ENCODE assay signal across 30 mouse cellular contexts in the genomic region with DNA sequence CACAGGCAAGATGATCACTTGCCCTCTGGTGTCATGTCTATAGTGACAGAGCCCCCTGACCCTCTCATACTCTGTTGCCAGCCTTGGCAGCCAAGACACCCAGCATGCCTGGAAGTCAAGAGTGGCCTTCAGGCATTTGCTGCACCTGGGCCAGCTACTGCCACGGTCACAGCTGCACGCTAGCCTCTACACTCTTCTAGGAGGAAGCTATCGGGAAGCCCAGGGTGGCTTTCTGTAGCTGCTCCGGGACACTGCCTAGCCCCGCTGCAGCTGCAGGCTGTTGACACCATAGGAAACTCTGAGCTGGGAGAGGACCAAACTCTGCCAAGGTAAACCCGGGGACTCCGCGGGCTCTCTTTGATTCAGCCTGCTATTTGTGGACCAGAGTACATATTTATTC. TPM values are rescaled to one million over a fixed set of nuclear protein-coding genes. Genes with fewer than 3 reads are reported as not detected.
DNase-seq lines count a peak whose midpoint lies in the region; ATAC-seq and TF ChIP-seq lines count a peak whose summit lies in the region.
"Had no signal": no experiment of that assay in that cellular context is flagged by ENCODE, and none has a peak within 500 bp of the region (broad histone marks: within the 10 kb centered on the region; RNA-seq: fewer than 3 reads in every experiment).

No protein-coding gene starts in this region.

- DNase-seq in hindbrain, embryonic 14.5 days (ENCODE audit: low spot score), result no peak
- peak; percentile 53 for DNase-seq in liver, adult 2 months (ENCODE audit: extremely low read depth, low read depth, low spot score)
- DNase-seq in liver, embryonic 11.5 days (ENCODE audit: low spot score), result no peak
- peak; percentile 49 for DNase-seq in CH12.LX (ENCODE audit: extremely low read depth)
- no peak for DNase-seq in spleen, adult 12 weeks (ENCODE audit: low spot score)
- DNase-seq: adrenal gland, adult 2 months; adrenal gland, postnatal 14 days; B cell, adult 2 months; cerebellum, adult 11 months; cerebellum, adult 2 months; cerebellum, adult 9-11 months; cerebellum, postnatal 25 days; gastrocnemius, postnatal 25 days; heart, adult 18-20 months had no signal

- H3K36me3 ChIP-seq in hindbrain, embryonic 15.5 days, result no peaks in the 10 kb centered on the region
- H3K36me3 ChIP-seq in hindbrain, embryonic 14.5 days (replicated peaks; ENCODE audit: control insufficient read depth, insufficient read depth), result no peaks in the 10 kb centered on the region
- 0 out of 2 replicates have a peak, but pooled peaks cover 2% of the 10 kb centered on the region for H3K36me3 ChIP-seq in liver, adult 2 months (ENCODE audit: control insufficient read depth, insufficient read depth, low read length)
- no peaks in the 10 kb centered on the region for H3K36me3 ChIP-seq in liver, embryonic 11.5 days (ENCODE audit: control insufficient read depth, insufficient read depth, low read length)
- peaks cover 12 to 17% of the 10 kb centered on the region in 2 experiments for H3K36me3 ChIP-seq in CH12.LX (replicated peaks in 1 of 2; ENCODE audit: control insufficient read depth in 1 of 2, insufficient read depth in 1 of 2, low read length in 1 of 2)
- H3K36me3 ChIP-seq: embryonic facial prominence, embryonic 12.5 days; embryonic facial prominence, embryonic 15.5 days; forebrain, embryonic 12.5 days; forebrain, embryonic 15.5 days; heart, embryonic 12.5 days; heart, embryonic 15.5 days; hindbrain, embryonic 12.5 days had no signal

- peak; percentile 57 for TF ChIP-seq EP300 in CH12.LX (IDR thresholded peaks at IDR 0.05; ENCODE audit: low read length)

- dilution Hi-C loops in CH12.LX (cut with MboI; ENCODE audit: extremely low pct_ligation_motif_present, extremely low pct_unique_long_range_greater_than_20kb, low sequenced_read_pairs), result no loop called here

- no peaks in the 10 kb centered on the region for H3K79me2 ChIP-seq in liver, adult 2 months (ENCODE audit: control insufficient read depth, insufficient read depth, low read length)
- peaks cover 9% of the 10 kb centered on the region for H3K79me2 ChIP-seq in CH12.LX (replicated peaks; ENCODE audit: control insufficient read depth, extremely low read depth, insufficient read depth, poor library complexity, severe bottlenecking)

- TF ChIP-seq RAD21 in CH12.LX (IDR thresholded peaks at IDR 0.05; ENCODE audit: low read depth, low read length), result no peak

- no peak overlapping the region for H3K4me2 ChIP-seq in hindbrain, embryonic 15.5 days
- no peak overlapping the region for H3K4me2 ChIP-seq in hindbrain, embryonic 14.5 days (replicated peaks)
- H3K4me2 ChIP-seq in liver, embryonic 11.5 days, result no peak overlapping the region
- H3K4me2 ChIP-seq in CH12.LX (ENCODE audit: insufficient read depth, low read depth, poor library complexity, severe bottlenecking), result peak overlapping the region; percentile 45
- H3K4me2 ChIP-seq: embryonic facial prominence, embryonic 12.5 days; embryonic facial prominence, embryonic 15.5 days; forebrain, embryonic 12.5 days; forebrain, embryonic 15.5 days; heart, embryonic 12.5 days; heart, embryonic 15.5 days; hindbrain, embryonic 12.5 days had no signal

- H3K27me3 ChIP-seq in hindbrain, embryonic 15.5 days, result no peaks in the 10 kb centered on the region; the same call in 1 of the 2 replicates
- H3K27me3 ChIP-seq in hindbrain, embryonic 14.5 days (ENCODE audit: control insufficient read depth, insufficient read depth, low read length), result no peaks in the 10 kb centered on the region; the same call in 1 of the 2 replicates
- H3K27me3 ChIP-seq in liver, adult 2 months (ENCODE audit: control insufficient read depth, insufficient read depth, low read length), result no peaks in the 10 kb centered on the region
- no peaks in the 10 kb centered on the region; the same call in 1 of the 2 replicates for H3K27me3 ChIP-seq in liver, embryonic 11.5 days (replicated peaks; ENCODE audit: control insufficient read depth, insufficient read depth, low read length)
- H3K27me3 ChIP-seq in CH12.LX (replicated peaks), result no peaks in the 10 kb centered on the region
- H3K27me3 ChIP-seq: embryonic facial prominence, embryonic 12.5 days; forebrain, embryonic 15.5 days had no signal

- no peak for ATAC-seq in hindbrain, embryonic 15.5 days (ENCODE audit: low FRiP score, low read depth)
- no peak for ATAC-seq in hindbrain, embryonic 14.5 days (ENCODE audit: low FRiP score)
- no peak for ATAC-seq in liver, embryonic 11.5 days (replicated peaks; ENCODE audit: low FRiP score)
- ATAC-seq: forebrain, embryonic 15.5 days; hindbrain, postnatal 0 days; inflammation-experienced regulatory T-cells, adult 6 months had no signal

- no peak for TF ChIP-seq CTCF in liver, adult 2 months (IDR thresholded peaks at IDR 0.05; ENCODE audit: low read depth, low read length)
- no peak; a peak in 1 of 4 replicates for TF ChIP-seq CTCF in CH12.LX (conservative IDR thresholded peaks at IDR 0.05 in 1 of 2, IDR thresholded peaks at IDR 0.05 in 1 of 2; ENCODE audit: low read depth in 2 of 2, low read length in 2 of 2)

- H3K9me3 ChIP-seq in hindbrain, embryonic 15.5 days, result no peaks in the 10 kb centered on the region
- H3K9me3 ChIP-seq in hindbrain, embryonic 14.5 days (ENCODE audit: control insufficient read depth, low read length), result no peaks in the 10 kb centered on the region
- no peaks in the 10 kb centered on the region for H3K9me3 ChIP-seq in liver, embryonic 11.5 days (ENCODE audit: control insufficient read depth, low read length)
- H3K9me3 ChIP-seq in CH12.LX (replicated peaks; ENCODE audit: low read length), result peaks cover 9% of the 10 kb centered on the region
- H3K9me3 ChIP-seq: embryonic facial prominence, embryonic 12.5 days; embryonic facial prominence, embryonic 15.5 days; forebrain, embryonic 12.5 days; forebrain, embryonic 15.5 days; heart, embryonic 12.5 days; heart, embryonic 15.5 days; hindbrain, embryonic 12.5 days had no signal

- H3K4me1 ChIP-seq in hindbrain, embryonic 15.5 days (replicated peaks), result no peaks in the 10 kb centered on the region
- no peaks in the 10 kb centered on the region; the same call in 1 of the 2 replicates for H3K4me1 ChIP-seq in hindbrain, embryonic 14.5 days (replicated peaks; ENCODE audit: control insufficient read depth, insufficient read depth, low read length)
- H3K4me1 ChIP-seq in liver, adult 2 months (ENCODE audit: control insufficient read depth, insufficient read depth, low read length), result no peaks in the 10 kb centered on the region
- H3K4me1 ChIP-seq in liver, embryonic 11.5 days (replicated peaks; ENCODE audit: control insufficient read depth, insufficient read depth, low read length), result peaks cover 15% of the 10 kb centered on the region
- peaks cover 38 to 61% of the 10 kb centered on the region in 2 experiments for H3K4me1 ChIP-seq in CH12.LX (ENCODE audit: control insufficient read depth in 1 of 2, insufficient read depth in 2 of 2)
- H3K4me1 ChIP-seq: forebrain, embryonic 15.5 days; hindbrain, embryonic 12.5 days had no signal

- no peak overlapping the region for H3K9ac ChIP-seq in hindbrain, embryonic 15.5 days
- H3K9ac ChIP-seq in hindbrain, embryonic 14.5 days, result no peak overlapping the region
- H3K9ac ChIP-seq in liver, adult 2 months (ENCODE audit: low read depth, low read length), result no peak overlapping the region
- H3K9ac ChIP-seq in liver, embryonic 11.5 days (ENCODE audit: low read depth, low read length), result no peak overlapping the region
- no peak overlapping the region for H3K9ac ChIP-seq in CH12.LX (ENCODE audit: insufficient read depth, low read depth)
- H3K9ac ChIP-seq: embryonic facial prominence, embryonic 12.5 days; embryonic facial prominence, embryonic 15.5 days; forebrain, embryonic 12.5 days; forebrain, embryonic 15.5 days; heart, embryonic 12.5 days; heart, embryonic 15.5 days; hindbrain, embryonic 12.5 days had no signal

- H3K4me3 ChIP-seq in hindbrain, embryonic 15.5 days, result no peak overlapping the region
- H3K4me3 ChIP-seq in hindbrain, embryonic 14.5 days (replicated peaks; ENCODE audit: low read length), result no peak overlapping the region
- H3K4me3 ChIP-seq in liver, adult 2 months (ENCODE audit: insufficient read depth, low read depth, low read length), result no peak overlapping the region
- H3K4me3 ChIP-seq in liver, embryonic 11.5 days (ENCODE audit: low read depth, low read length), result no peak overlapping the region
- no peak overlapping the region for H3K4me3 ChIP-seq in CH12.LX (replicated peaks in 1 of 3; ENCODE audit: low read depth in 2 of 3, low read length in 2 of 3, poor library complexity in 1 of 3)
- H3K4me3 ChIP-seq: embryonic facial prominence, embryonic 12.5 days; embryonic facial prominence, embryonic 15.5 days; forebrain, embryonic 12.5 days; forebrain, embryonic 15.5 days; heart, embryonic 12.5 days; heart, embryonic 15.5 days; hindbrain, embryonic 12.5 days had no signal

- H3K27ac ChIP-seq in hindbrain, embryonic 15.5 days (replicated peaks), result 0 out of 2 replicates have a peak overlapping the region, but pooled peaks have one; percentile 27
- H3K27ac ChIP-seq in hindbrain, embryonic 14.5 days, result no peak overlapping the region
- H3K27ac ChIP-seq in liver, adult 2 months (replicated peaks; ENCODE audit: insufficient read depth, low read depth, low read length), result no peak overlapping the region
- H3K27ac ChIP-seq in liver, embryonic 11.5 days (ENCODE audit: low read depth, low read length), result no peak overlapping the region
- H3K27ac ChIP-seq in CH12.LX (ENCODE audit: insufficient read depth, low read depth), result peak overlapping the region; percentile 2; the same call in 1 of the 2 replicates
- H3K27ac ChIP-seq: embryonic facial prominence, embryonic 12.5 days; embryonic facial prominence, embryonic 15.5 days; forebrain, embryonic 12.5 days; heart, embryonic 15.5 days; hindbrain, embryonic 12.5 days had no signal

- 75% methylated on average over 8 of the region's 8 CpGs for WGBS in hindbrain, embryonic 15.5 days
- 82% methylated on average over 8 of the region's 8 CpGs for WGBS in hindbrain, embryonic 14.5 days
- WGBS in liver, adult 2 months, result 23% methylated on average over 8 of the region's 8 CpGs
- 79% methylated on average over 8 of the region's 8 CpGs for WGBS in liver, embryonic 11.5 days

- no peak for TF ChIP-seq POLR2A in liver, adult 2 months (IDR thresholded peaks at IDR 0.05; ENCODE audit: extremely low read depth, insufficient read depth, low read length)
- no peak for TF ChIP-seq POLR2A in CH12.LX (IDR thresholded peaks at IDR 0.05; ENCODE audit: low read depth, low read length)

- in situ Hi-C loops in CH12.LX (cut with MboI; ENCODE audit: low pct_ligation_motif_present, low pct_unique_long_range_greater_than_20kb, low sequenced_read_pairs), result no loop called here

RNA-seq across cellular contexts. Expression of a gene that starts 5.9 kb away (rescaled TPM):
- 52.9 and 59.2 TPM in 2 replicates for polyA plus RNA-seq in hindbrain, embryonic 15.5 days (2015; fragmentation: Nextera tagmentation; extraction: Ambion mirVana)
- 57.3 and 65.0 TPM in 2 replicates for polyA plus RNA-seq in hindbrain, embryonic 14.5 days (2014; fragmentation: Nextera tagmentation; extraction: Ambion mirVana)
- 1.1 and 1.9 TPM in 2 replicates for total RNA-seq in liver, adult 2 months (2014; rRNA removed)
- 2.3 and 4.5 TPM in 2 replicates for polyA plus RNA-seq in liver, adult 2 months (2012; rRNA removed)
- 58.2 and 61.5 TPM in 2 replicates for polyA plus RNA-seq in liver, embryonic 11.5 days (2014; fragmentation: Nextera tagmentation; extraction: Ambion mirVana)
- 156 and 207 TPM in 2 replicates for total RNA-seq in CH12.LX (2012; rRNA removed)
- 110 and 119 TPM in 2 replicates for total RNA-seq in CH12.LX (2014; rRNA removed)
- 235 and 291 TPM in 2 replicates for polyA plus RNA-seq in CH12.LX (2012; ENCODE audit: insufficient read length, low read depth)

RNA-seq across cellular contexts. Expression of a gene that starts 31.3 kb away (rescaled TPM):
- polyA plus RNA-seq in hindbrain, embryonic 15.5 days (2015; fragmentation: Nextera tagmentation; extraction: Ambion mirVana), result 0.36 and 0.63 TPM in 2 replicates
- not detected in 2 replicates for polyA plus RNA-seq in hindbrain, embryonic 14.5 days (2014; fragmentation: Nextera tagmentation; extraction: Ambion mirVana)
- total RNA-seq in liver, adult 2 months (2014; rRNA removed), result 90.5 and 92.0 TPM in 2 replicates
- 203 and 352 TPM in 2 replicates for polyA plus RNA-seq in liver, adult 2 months (2012; rRNA removed)
- polyA plus RNA-seq in liver, embryonic 11.5 days (2014; fragmentation: Nextera tagmentation; extraction: Ambion mirVana), result 0.55 and 0.66 TPM in 2 replicates
- 3.1 and 9.7 TPM in 2 replicates for total RNA-seq in CH12.LX (2012; rRNA removed)
- total RNA-seq in CH12.LX (2014; rRNA removed), result not detected in 2 replicates
- 0.90 and 1.6 TPM in 2 replicates for polyA plus RNA-seq in CH12.LX (2012; ENCODE audit: insufficient read length, low read depth)
- total RNA-seq: common myeloid progenitor, adult 5-6 weeks; gastrocnemius, adult 8-10 months; gastrocnemius, postnatal 25 days; heart, adult 18-20 months; heart, postnatal 25 days; hematopoietic stem cell, adult 5-6 weeks; MEL had no signal
- polyA plus RNA-seq: embryonic facial prominence, embryonic 12.5 days; gonadal fat pad, adult 2 months; heart, embryonic 12.5 days; heart, embryonic 15.5 days; inflammation-experienced regulatory T-cells, adult 6 months had no signal

RNA-seq across cellular contexts. Expression of a gene that starts 36.2 kb away (rescaled TPM):
- 53.9 and 59.1 TPM in 2 replicates for polyA plus RNA-seq in hindbrain, embryonic 15.5 days (2015; fragmentation: Nextera tagmentation; extraction: Ambion mirVana)
- 37.8 and 50.5 TPM in 2 replicates for polyA plus RNA-seq in hindbrain, embryonic 14.5 days (2014; fragmentation: Nextera tagmentation; extraction: Ambion mirVana)
- 9.8 and 19.7 TPM in 2 replicates for total RNA-seq in liver, adult 2 months (2014; rRNA removed)
- 24.5 and 38.2 TPM in 2 replicates for polyA plus RNA-seq in liver, adult 2 months (2012; rRNA removed)
- polyA plus RNA-seq in liver, embryonic 11.5 days (2014; fragmentation: Nextera tagmentation; extraction: Ambion mirVana), result 40.2 and 47.4 TPM in 2 replicates
- total RNA-seq in CH12.LX (2012; rRNA removed), result 29.1 and 34.2 TPM in 2 replicates
- total RNA-seq in CH12.LX (2014; rRNA removed), result 20.9 and 25.7 TPM in 2 replicates
- 13.2 and 14.9 TPM in 2 replicates for polyA plus RNA-seq in CH12.LX (2012; ENCODE audit: insufficient read length, low read depth)

Comparison
In these comparisons a context has a peak if more than half of its experiments do, and no peak if none do; other contexts are left out.
1. H3K27ac ChIP-seq: peak in hindbrain, embryonic 15.5 days (single experiment) and CH12.LX (single experiment); none in hindbrain, embryonic 14.5 days (single experiment), liver, adult 2 months (single experiment) and liver, embryonic 11.5 days (single experiment).
2. DNase-seq: peak in liver, adult 2 months (single experiment) and CH12.LX (single experiment); none in hindbrain, embryonic 14.5 days (single experiment), liver, embryonic 11.5 days (single experiment) and spleen, adult 12 weeks (single experiment).
3. RNA of a gene that starts 31.3 kb away (polyA plus RNA-seq): 203 to 352 TPM in liver, adult 2 months; 0.90 to 1.6 TPM in CH12.LX, 0.55 to 0.66 TPM in liver, embryonic 11.5 days, 0.36 to 0.63 TPM in hindbrain, embryonic 15.5 days and not detected in hindbrain, embryonic 14.5 days; every median in the first group is over 10 times any median in the second.